Mouse (Mus musculus) right cerebral cortex, postnatal 4 days (tissue): ENCODE measurements around the gene Slc24a4.

Experiments used
- DNase-seq: peaks from one replicate; pipeline ENCODE4 v3.0.0-alpha.2; 2022

Gene Slc24a4

DNA sequence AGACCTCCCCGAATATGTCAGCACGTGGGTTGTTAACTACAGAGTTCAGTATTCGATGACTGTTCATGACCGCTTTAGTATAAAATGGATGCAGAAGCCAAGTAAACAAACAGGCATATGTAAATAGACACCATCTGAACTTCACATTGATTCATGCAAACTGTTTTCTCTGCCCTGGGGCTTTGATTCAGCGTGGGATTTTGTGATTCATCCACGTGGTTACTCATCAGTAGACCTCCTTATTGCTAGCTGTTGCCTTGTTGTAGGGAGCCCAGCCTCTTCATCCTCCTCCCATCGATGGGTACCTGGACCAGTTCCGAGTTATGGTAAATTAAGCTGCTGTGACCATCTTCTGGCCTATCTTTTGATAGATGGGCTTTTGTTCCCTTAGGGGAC, 181.3 kb downstream of the Slc24a4 start:
- no peak for DNase-seq

DNA sequence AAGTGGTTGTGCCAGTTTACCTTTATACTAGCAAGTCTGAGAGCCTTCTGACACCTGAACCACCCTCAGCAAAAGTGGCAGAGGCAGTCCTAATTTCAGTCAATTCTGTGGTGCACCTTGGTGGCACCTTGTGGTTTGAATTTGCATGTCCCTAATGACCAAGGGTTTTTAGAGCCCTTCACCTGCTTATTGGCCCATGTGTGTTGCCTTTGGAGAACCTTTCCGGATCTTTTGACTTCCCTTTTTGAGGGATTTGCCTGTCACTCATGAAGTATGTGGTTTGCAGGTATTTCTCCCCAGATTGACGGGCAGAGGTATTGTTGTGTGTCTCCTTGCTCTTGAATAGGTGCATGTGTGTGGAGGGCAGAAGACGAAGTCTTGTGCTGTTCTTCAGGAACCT, 181.7 kb downstream of the Slc24a4 start:
- DNase-seq: no peak

DNA sequence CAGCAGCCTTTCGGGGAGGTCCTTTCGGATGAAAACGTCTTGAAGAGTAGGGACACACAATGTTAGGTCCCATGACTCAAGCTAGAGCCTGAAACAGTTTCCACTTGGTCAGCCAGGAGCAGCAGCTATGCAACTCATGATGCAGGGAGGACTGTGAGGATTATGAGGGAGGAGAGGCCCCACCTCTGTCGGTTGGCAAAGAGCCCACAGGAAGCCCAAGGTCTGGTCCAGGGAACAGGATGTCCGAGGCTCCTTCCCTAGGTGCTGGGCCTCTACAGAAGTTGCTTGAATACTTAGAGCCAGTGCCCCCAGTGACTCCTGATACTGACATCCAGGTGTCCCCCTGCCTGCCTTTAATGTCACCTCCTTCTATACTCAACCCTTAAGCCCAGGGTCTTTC, 182.9 kb downstream of the Slc24a4 start:
- no peak for DNase-seq
